Mouse (Mus musculus): ENCODE data around the gene Abracl.

DNA sequence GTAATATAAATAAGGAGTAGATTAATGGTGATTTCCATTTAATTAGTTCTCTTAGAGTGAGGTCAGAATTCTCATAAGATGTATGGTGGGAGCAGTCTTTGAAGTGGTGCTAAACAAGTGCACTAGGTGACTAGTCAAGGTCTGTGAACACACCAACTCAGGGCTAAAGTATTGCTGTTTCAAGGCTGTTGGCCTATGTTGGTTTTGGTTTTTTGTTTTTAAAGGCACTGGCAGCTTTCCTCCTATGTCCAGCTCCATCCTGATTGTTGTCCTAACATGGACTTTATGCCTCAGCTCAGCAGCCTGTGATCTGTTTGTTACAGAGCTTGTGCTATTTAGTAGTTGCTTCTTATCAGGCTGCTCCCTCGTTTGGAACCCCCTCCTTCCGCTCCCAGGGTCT, 45.8 kb upstream of the Abracl start:
- TF ChIP-seq POLR2A (IDR thresholded peaks at IDR 0.05; ENCODE audit: control insufficient read depth in 1 of 2, insufficient read depth in 1 of 2, low read depth in 1 of 2, low read length in 2 of 2, poor library complexity in 1 of 2) (no peak), CTCF (IDR thresholded peaks at IDR 0.05 in 2 of 3, conservative IDR thresholded peaks at IDR 0.05 in 1 of 3; ENCODE audit: control insufficient read depth in 1 of 3, insufficient read depth in 1 of 3, low read depth in 2 of 3, low read length in 3 of 3, poor library complexity in 1 of 3, severe bottlenecking in 1 of 3) (no peak), TBP (IDR thresholded peaks at IDR 0.05; ENCODE audit: low read depth, low read length) (no peak), RCOR1 (IDR thresholded peaks at IDR 0.05; ENCODE audit: low read depth, low read length) (no peak), MXI1 (IDR thresholded peaks at IDR 0.05; ENCODE audit: low read depth, low read length) (no peak), CHD1 (IDR thresholded peaks at IDR 0.05; ENCODE audit: low read depth, low read length) (no peak), ZNF384 (IDR thresholded peaks at IDR 0.05; ENCODE audit: low read depth, low read length) (no peak), ELF1 (IDR thresholded peaks at IDR 0.05; ENCODE audit: low read depth, low read length) (no peak), TAL1 (IDR thresholded peaks at IDR 0.05; ENCODE audit: low read length) (no peak), ZMIZ1 (IDR thresholded peaks at IDR 0.05; ENCODE audit: low read depth, low read length) (no peak), MEF2A (IDR thresholded peaks at IDR 0.05; ENCODE audit: extremely low read depth, insufficient replicate concordance, low read depth, low read length, poor library complexity, severe bottlenecking) (no peak)

Measured in MEL (cell line).